15 mouse cellular contexts compared by ENCODE assay signal in the genomic region with DNA sequence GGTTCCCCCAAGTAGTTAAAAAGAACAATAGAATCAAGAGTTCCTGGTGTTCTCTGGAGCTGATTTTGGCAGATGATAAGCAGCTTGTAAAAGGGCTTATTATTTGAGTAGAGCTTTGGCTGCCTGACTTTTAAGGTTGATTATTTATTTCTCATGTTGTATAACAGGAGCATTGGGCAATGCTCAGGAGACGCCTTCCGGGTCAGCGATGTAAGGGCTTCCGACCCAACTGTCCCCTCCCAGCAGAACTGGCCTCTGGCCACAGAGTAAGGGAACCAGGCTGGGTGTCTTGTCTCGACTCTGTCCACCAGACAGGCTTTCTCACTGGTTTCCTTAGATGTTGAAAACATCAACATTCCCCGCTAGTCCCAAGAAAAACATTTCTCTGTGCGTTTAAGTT. TPM values are rescaled to one million over a fixed set of nuclear protein-coding genes. Genes with fewer than 3 reads are reported as not detected.
DNase-seq lines count a peak whose midpoint lies in the region; ATAC-seq and TF ChIP-seq lines count a peak whose summit lies in the region.
"Had no signal": no experiment of that assay in that cellular context is flagged by ENCODE, and none has a peak within 500 bp of the region (broad histone marks: within the 10 kb centered on the region; RNA-seq: fewer than 3 reads in every experiment).

No protein-coding gene starts in this region.

- DNase-seq in adrenal gland, postnatal 10 days = peak; percentile 10
- no peak for DNase-seq in adrenal gland, postnatal 14 days
- peak; percentile 54 for DNase-seq in liver, adult 2 months (ENCODE audit: extremely low read depth, low read depth, low spot score)
- no peak for DNase-seq in liver
- peak; percentile 19 for DNase-seq in kidney, postnatal 0 days (ENCODE audit: low spot score)
- DNase-seq in spleen, postnatal 36 days (ENCODE audit: low spot score in 2 of 2) = no peak
- DNase-seq in adipocyte (ENCODE audit: low spot score) = no peak
- DNase-seq: cerebellum, adult 9-10 months; forebrain, postnatal 0 days had no signal

- H3K27ac ChIP-seq in liver, adult 2 months (replicated peaks; ENCODE audit: insufficient read depth, low read depth, low read length) = no peak overlapping the region
- H3K27ac ChIP-seq in kidney, postnatal 0 days = peak overlapping the region; percentile 19; the same call in 1 of the 2 replicates
- peak overlapping the region; percentile 42 for H3K27ac ChIP-seq in macrophage
- H3K27ac ChIP-seq: heart, embryonic 15.5 days; intestine, embryonic 15.5 days; limb, embryonic 15.5 days had no signal

- TF ChIP-seq CTCF in liver, adult 2 months (IDR thresholded peaks at IDR 0.05; ENCODE audit: low read depth, low read length) = no peak
- no peak for TF ChIP-seq CTCF in kidney, postnatal 0 days (IDR thresholded peaks at IDR 0.05; ENCODE audit: low read depth)

- H3K9me3 ChIP-seq in kidney, postnatal 0 days (replicated peaks; ENCODE audit: low read length) = no peaks in the 10 kb centered on the region
- H3K9me3 ChIP-seq: heart, embryonic 15.5 days; intestine, embryonic 15.5 days; limb, embryonic 15.5 days had no signal

- 22% methylated on average over 7 of the region's 7 CpGs for WGBS in liver, adult 2 months
- WGBS in kidney, postnatal 0 days = 47% methylated on average over 7 of the region's 7 CpGs
- 61% methylated on average over 7 of the region's 7 CpGs for WGBS in macrophage (ENCODE audit: missing documents)

- no peaks in the 10 kb centered on the region for H3K36me3 ChIP-seq in liver, adult 2 months (ENCODE audit: control insufficient read depth, insufficient read depth, low read length)
- H3K36me3 ChIP-seq in kidney, postnatal 0 days (ENCODE audit: insufficient read depth, low read length) = no peaks in the 10 kb centered on the region
- no peaks in the 10 kb centered on the region for H3K36me3 ChIP-seq in macrophage (ENCODE audit: inconsistent target)
- H3K36me3 ChIP-seq: heart, embryonic 15.5 days; intestine, embryonic 15.5 days; limb, embryonic 15.5 days had no signal

- no peak for ATAC-seq in kidney, postnatal 0 days (replicated peaks; ENCODE audit: low FRiP score, low read depth)
- ATAC-seq: forebrain, postnatal 0 days; intestine, embryonic 15.5 days had no signal

- no peaks in the 10 kb centered on the region for H3K27me3 ChIP-seq in liver, adult 2 months (ENCODE audit: control insufficient read depth, insufficient read depth, low read length)
- H3K27me3 ChIP-seq in kidney, postnatal 0 days (ENCODE audit: insufficient read depth, low read length) = no peaks in the 10 kb centered on the region
- H3K27me3 ChIP-seq: heart, embryonic 15.5 days; intestine, embryonic 15.5 days; limb, embryonic 15.5 days had no signal

- no peak for TF ChIP-seq POLR2A in liver, adult 2 months (IDR thresholded peaks at IDR 0.05; ENCODE audit: extremely low read depth, insufficient read depth, low read length)

- no peaks in the 10 kb centered on the region for H3K79me2 ChIP-seq in liver, adult 2 months (ENCODE audit: control insufficient read depth, insufficient read depth, low read length)
- H3K79me2 ChIP-seq in macrophage (ENCODE audit: inconsistent target) = no peaks in the 10 kb centered on the region

- no peaks in the 10 kb centered on the region for H3K4me1 ChIP-seq in liver, adult 2 months (ENCODE audit: control insufficient read depth, insufficient read depth, low read length)
- H3K4me1 ChIP-seq in kidney, postnatal 0 days (replicated peaks; ENCODE audit: insufficient read depth, low read length) = no peaks in the 10 kb centered on the region
- H3K4me1 ChIP-seq: heart, embryonic 15.5 days; intestine, embryonic 15.5 days; limb, embryonic 15.5 days had no signal

- no peak overlapping the region for H3K4me3 ChIP-seq in liver, adult 2 months (ENCODE audit: insufficient read depth, low read depth, low read length)
- H3K4me3 ChIP-seq in kidney, postnatal 0 days (replicated peaks; ENCODE audit: low read depth, low read length) = no peak overlapping the region
- H3K4me3 ChIP-seq in macrophage (ENCODE audit: inconsistent target) = no peak overlapping the region
- H3K4me3 ChIP-seq: heart, embryonic 15.5 days; intestine, embryonic 15.5 days; limb, embryonic 15.5 days had no signal

- no peak overlapping the region for H3K4me2 ChIP-seq in kidney, postnatal 0 days (ENCODE audit: low read length)
- H3K4me2 ChIP-seq: heart, embryonic 15.5 days; intestine, embryonic 15.5 days; limb, embryonic 15.5 days had no signal

- no peak overlapping the region for H3K9ac ChIP-seq in liver, adult 2 months (ENCODE audit: low read depth, low read length)
- no peak overlapping the region for H3K9ac ChIP-seq in kidney, postnatal 0 days (ENCODE audit: low read depth, low read length)
- H3K9ac ChIP-seq: forebrain, postnatal 0 days; heart, embryonic 15.5 days; intestine, embryonic 15.5 days; limb, embryonic 15.5 days had no signal

RNA-seq across cellular contexts. Expression of a gene that starts 33.2 kb away (rescaled TPM):
- total RNA-seq in adrenal gland, postnatal 10 days (2021) = 1 to 10 TPM; 5.2 to 9.1 TPM
- 4.1 and 6.3 TPM in 2 replicates for total RNA-seq in adrenal gland, postnatal 14 days (2021)
- not detected in 2 replicates for total RNA-seq in liver, adult 2 months (2014; rRNA removed)
- not detected in 2 replicates for polyA plus RNA-seq in liver, adult 2 months (2012; rRNA removed)
- 4.2 and 5.2 TPM in 2 replicates for polyA plus RNA-seq in kidney, postnatal 0 days (2015; fragmentation: Nextera tagmentation; extraction: Ambion mirVana)
- total RNA-seq in macrophage (2018; cell fraction: chromatin; rRNA removed) = not detected
- total RNA-seq in macrophage (2018; cell fraction: cytosol; rRNA removed) = not detected
- under 1 TPM in 2 of 26 experiments, not detected in 24; 0.41 to 0.46 TPM for total RNA-seq in macrophage (2018; cell fraction: nucleus; rRNA removed)
- not detected in 3 replicates for polyA plus RNA-seq in macrophage (2018)
- total RNA-seq: megakaryocyte, adult 5-6 weeks; monocyte, adult 5-6 weeks had no signal

Comparison
In these comparisons a context has a peak if more than half of its experiments do, and no peak if none do; other contexts are left out.
1. DNase-seq: peak in adrenal gland, postnatal 10 days (single experiment), liver, adult 2 months (single experiment) and kidney, postnatal 0 days (single experiment); none in adrenal gland, postnatal 14 days (single experiment), liver (single experiment), spleen, postnatal 36 days (0 of 2) and adipocyte (single experiment).